Mouse (Mus musculus) midbrain, postnatal 0 days (tissue): ENCODE measurements at regions not wholly inside any gene's neighbourhood (a gene's known extent, or its start where the extent isn't known, plus 50 kb on each side); places are given as distances from the start of the nearest gene placed in this dataset.

Experiments used
- ATAC-seq: fragments of 200-750 bp; cut with Nextera tagmentation; 2 replicates; pipeline ENCODE4 v1.8.0; 2017; ENCODE audit warnings: moderate number of reproducible peaks, mild to moderate bottlenecking, moderate TSS enrichment, moderate library complexity; ENCODE audit not compliant: low FRiP score
- DNase-seq: peaks from one replicate; pipeline ENCODE4 v3.0.0-alpha.2; 2015; ENCODE audit warnings: low spot score
- H3K27ac ChIP-seq: fragments of 300-500 bp; sonication (generic); 2 replicates; pipeline ENCODE4 v1.5.1; 2014; ENCODE audit warnings: low read depth, mild to moderate bottlenecking, low read length, mixed read lengths
- H3K27me3 ChIP-seq: fragments of 300-500 bp; sonication (generic); 2 replicates; pipeline ENCODE4 v1.6.1; 2014; ENCODE audit warnings: low read length, control low read depth, mixed read lengths; ENCODE audit not compliant: insufficient read depth
- H3K36me3 ChIP-seq: fragments of 300-500 bp; sonication (generic); 2 replicates; pipeline ENCODE4 v1.6.1; 2014; ENCODE audit warnings: low read length, control low read depth, mixed read lengths; ENCODE audit not compliant: insufficient read depth
- H3K4me1 ChIP-seq: fragments of 300-500 bp; sonication (generic); 2 replicates; pipeline ENCODE4 v1.6.1; 2014; ENCODE audit warnings: mild to moderate bottlenecking, control low read depth, antibody characterized with exemption, low read length, mixed read lengths; ENCODE audit not compliant: insufficient read depth
- H3K4me2 ChIP-seq: fragments of 300-500 bp; sonication (generic); 2 replicates; pipeline ENCODE4 v1.6.1; 2014; ENCODE audit warnings: low read depth, mild to moderate bottlenecking, low read length, mixed read lengths; ENCODE audit not compliant: poor library complexity, severe bottlenecking
- H3K4me3 ChIP-seq: fragments of 300-500 bp; sonication (generic); 2 replicates; pipeline ENCODE4 v1.5.1; 2014; ENCODE audit warnings: low read depth, mild to moderate bottlenecking, low read length, moderate library complexity
- H3K9ac ChIP-seq: fragments of 300-500 bp; sonication (generic); replicated peaks from 2 replicates; pipeline ENCODE4 v1.6.1; 2014; ENCODE audit warnings: mild to moderate bottlenecking, low read length, moderate library complexity, mixed read lengths; ENCODE audit not compliant: poor library complexity, severe bottlenecking
- H3K9me3 ChIP-seq: fragments of 300-500 bp; sonication (generic); 2 replicates; pipeline ENCODE4 v1.6.1; 2016; ENCODE audit warnings: low read length, control low read depth
- CTCF ChIP-seq: IDR thresholded peaks from 2 replicates; pipeline ENCODE4 v1.5.1; 2016; ENCODE audit warnings: antibody characterized with exemption, mild to moderate bottlenecking
- WGBS: fragments of 180-500 bp; shearing (Covaris S2); extraction: QIAGEN DNeasy Blood & Tissue Kit; methylation state at CpG from one replicate; pipeline ENCODE4 v1.1.7; 2014; 5-methylcytosine and 5-hydroxymethylcytosine counted together

- Histone ChIP-seq H3K4me1 (no peaks in the 10 kb centered on the region), H3K4me2 (no peak overlapping the region), H3K36me3 (no peaks in the 10 kb centered on the region), H3K27me3 (no peaks in the 10 kb centered on the region), H3K27ac (no peak overlapping the region), H3K4me3 (no peak overlapping the region), H3K9me3 (0 out of 2 replicates have a peak, but pooled peaks cover 3% of the 10 kb centered on the region), H3K9ac (no peak overlapping the region)
- DNase-seq: no peak
- no peak for ATAC-seq
- 82% methylated on average over 5 of the region's 5 CpGs for WGBS
- TF ChIP-seq CTCF: no peak
Measured at GRCm38 (mm10) chr16:95775361-95775760, 73.5 kb downstream of the Ets2 start.

DNA sequence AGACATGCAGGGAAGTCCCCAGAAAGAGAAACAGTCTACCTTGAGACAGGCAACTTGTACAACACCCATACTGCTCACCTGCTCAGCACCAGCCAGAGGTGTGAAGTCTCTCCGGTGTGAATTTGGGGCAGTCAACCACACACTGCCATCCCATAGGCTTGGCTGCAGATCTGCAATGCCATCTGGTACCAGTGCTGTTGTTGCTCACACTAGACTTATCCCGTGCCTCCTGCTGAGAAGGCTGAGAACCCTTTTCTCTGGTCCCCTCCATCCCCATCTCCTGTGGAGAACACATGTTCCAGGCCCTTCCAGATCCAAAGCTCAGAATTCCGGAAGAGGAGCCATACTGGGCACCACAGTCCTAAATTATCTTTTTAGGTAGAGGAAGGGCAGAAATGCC is 71.3 kb downstream of the Ets2 start:
- Histone ChIP-seq H3K36me3 (no peaks in the 10 kb centered on the region), H3K4me2 (no peak overlapping the region), H3K27ac (no peak overlapping the region), H3K4me1 (peaks cover 3% of the 10 kb centered on the region; the same call in 1 of the 2 replicates), H3K4me3 (no peak overlapping the region), H3K9me3 (0 out of 2 replicates have a peak, but pooled peaks cover 3% of the 10 kb centered on the region), H3K9ac (no peak overlapping the region), H3K27me3 (no peaks in the 10 kb centered on the region)
- 85% methylated on average over 3 of the region's 3 CpGs for WGBS
- ATAC-seq (no peak), DNase-seq (no peak)
- no peak for TF ChIP-seq CTCF
